Mouse (Mus musculus) forelimb bud, embryonic 11.5 days (tissue): Measurements from ENCODE around the gene Ubtd1.

ENCODE experiments used
- DNase-seq: peaks from one replicate; pipeline ENCODE4 v3.0.0-alpha.2; 2012; ENCODE audit warnings: low read depth, low spot score

Gene Ubtd1

DNA sequence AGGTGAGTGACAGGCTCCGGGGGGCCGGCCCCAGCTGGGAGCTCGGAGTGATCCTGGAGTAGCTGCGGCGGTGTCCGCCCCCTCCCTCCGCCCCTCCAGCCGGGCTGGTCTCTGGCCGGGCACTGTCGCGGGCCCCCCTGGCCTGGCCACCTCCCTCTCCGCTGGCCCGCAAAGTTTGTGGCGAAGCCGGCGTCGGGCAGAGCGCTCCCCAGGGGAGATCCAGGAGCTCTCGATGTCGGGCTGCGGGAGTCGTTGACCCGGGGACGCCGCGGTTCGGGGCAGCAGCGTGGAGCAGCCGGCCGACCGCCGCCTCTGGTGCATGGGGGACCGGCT, at the start of gene Ubtd1:
Ubtd1 (plus strand) TSS at position 169 of the 333 bp plus-strand sequence.
- no peak for DNase-seq

DNA sequence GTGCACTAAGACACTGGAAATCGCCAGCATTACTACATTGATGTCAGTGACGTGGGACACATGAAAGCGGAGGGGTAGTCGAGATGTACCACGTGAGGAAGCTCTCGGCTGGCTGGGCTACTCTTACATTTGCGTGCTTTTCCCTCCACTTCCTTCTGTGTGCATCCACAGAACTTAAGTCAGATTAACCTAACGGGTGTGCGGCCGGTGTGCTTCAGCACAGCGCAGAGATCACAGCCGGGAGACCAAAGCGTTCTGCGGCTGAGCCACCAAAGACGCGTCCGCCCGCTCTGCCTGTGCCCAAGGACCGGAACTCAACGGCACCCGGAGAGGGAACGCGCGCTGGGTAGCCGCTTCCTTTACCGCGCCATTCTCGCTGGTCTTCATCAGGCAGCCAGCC, 48.9 kb upstream of the Ubtd1 start:
- no peak for DNase-seq

DNA sequence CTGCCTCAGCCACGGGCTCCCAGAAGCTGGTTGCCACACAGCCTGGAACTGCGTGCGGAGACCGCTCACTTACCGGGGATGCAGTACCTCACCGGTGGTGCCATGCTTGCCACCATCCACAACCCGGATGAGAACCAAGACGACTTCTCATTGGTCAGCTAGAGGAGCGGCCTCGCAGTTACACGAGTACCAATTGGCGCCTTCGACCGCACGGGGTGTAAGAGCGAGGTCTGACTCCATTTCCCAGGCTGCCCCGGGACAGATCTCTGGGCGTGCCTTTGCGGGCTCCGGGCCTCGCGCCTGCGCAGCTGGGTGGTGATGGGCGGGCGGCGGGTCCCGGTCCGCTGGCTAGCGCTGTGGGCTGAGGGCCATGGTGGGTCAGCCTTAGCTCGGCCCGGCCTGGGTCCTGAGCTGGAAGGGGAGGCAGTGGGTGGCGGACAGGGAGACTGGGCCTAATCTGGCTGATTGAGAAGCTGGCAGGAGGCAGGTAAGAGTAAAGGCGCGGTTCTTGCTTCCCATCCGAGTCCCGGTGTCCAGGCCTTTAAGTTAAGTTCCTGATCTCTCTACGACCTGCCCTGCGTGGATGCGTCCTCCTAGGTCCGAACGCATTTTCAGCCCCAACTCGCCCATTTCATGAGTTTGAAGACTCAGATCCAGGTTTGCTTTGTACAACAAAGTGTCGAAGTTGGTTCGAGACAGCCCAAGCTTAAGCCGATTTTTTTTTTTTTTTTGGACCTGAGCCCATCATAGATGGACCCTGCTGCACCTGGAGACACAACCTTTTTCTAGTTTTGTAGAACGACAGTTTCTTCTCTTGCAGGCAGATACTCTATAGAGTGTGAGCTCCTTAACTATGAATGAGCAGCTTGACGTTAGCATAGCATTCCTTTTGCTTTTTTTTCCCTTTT, 48.1 kb upstream of the Ubtd1 start, which contains the start of the genes Exosc1 and Zdhhc16:
Exosc1 (minus strand) TSS at position 245 of the 908 bp plus-strand sequence.
Zdhhc16 (plus strand) TSS at position 302 of the 908 bp plus-strand sequence.
- peak; percentile 97 for DNase-seq

DNA sequence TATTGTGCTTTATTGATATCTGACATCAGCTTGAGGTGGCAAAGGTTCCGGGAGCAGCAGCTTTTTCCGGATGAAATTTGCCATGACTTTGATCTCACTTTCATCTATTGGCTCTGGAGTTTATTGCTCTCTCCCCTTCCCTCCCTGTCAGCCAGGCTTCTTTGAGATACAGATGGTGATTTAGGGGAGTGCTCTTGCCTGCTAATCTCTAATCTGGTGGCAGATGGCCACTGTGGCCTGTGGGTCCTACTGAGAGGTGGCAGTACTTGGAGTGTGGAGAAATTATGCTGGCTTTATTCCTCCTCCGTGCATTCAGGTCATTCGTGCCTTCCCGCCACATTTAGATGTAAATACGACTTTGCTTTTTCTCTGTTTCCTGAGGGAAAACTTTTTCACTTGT, 47.4 kb upstream of the Ubtd1 start:
- no peak for DNase-seq

DNA sequence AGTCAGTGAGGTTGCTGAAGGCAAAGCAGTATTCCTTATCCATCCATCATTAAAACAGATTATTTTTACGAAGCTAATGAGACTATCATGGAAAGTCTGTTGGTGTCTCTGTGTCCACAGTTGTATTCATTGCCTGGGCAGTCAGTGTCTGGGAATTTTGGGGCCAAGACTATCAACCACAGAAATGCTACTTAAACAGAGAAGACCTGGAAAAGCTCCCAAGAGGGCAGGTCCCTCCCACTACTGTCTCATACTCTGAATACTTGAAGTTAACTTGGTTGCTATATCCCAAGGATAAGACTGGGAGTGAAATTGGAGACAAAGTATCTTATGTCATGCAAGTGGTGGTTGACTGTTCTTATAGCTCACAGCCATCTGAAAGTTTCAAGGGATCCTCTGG, 45.6 kb upstream of the Ubtd1 start:
- DNase-seq = no peak

DNA sequence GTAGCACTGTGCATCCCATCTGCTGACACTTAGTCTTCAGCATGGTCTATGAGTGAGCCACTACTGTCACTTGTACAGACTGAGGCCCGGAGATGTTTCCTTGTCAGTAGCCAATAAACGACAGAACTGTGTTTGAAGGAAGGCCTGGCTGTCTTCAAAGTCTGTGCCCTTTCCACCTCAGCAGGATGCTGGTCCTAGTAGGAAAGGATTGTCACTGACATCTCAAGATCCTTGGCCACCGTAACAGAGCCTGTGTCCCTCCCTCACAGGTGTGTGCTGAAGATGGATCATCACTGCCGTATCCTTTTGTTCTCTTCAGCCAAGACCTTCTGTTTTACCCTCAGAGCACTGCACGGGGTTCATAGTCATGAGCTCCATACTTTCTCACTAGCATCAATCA, 43.0 kb upstream of the Ubtd1 start:
- DNase-seq = no peak

DNA sequence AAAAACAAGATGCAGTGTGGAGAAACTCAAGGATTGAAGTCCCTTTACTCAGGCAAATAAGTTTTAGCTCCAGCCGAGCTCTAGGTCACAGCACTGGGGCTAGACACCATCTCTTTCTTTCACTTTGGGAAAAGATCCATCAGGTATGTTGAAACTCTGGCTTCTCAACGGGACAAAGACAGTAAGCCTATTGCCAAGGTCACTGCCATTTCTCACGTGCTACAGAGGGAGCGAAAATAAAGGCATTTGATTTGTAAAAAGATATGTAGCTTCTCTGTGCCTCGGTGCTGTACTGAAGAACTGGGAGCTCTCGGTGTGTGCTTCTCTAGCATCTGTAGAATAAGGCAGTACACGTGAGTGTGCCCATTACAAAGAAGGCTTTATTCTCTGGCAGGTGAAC, 37.7 kb upstream of the Ubtd1 start:
- no peak for DNase-seq

DNA sequence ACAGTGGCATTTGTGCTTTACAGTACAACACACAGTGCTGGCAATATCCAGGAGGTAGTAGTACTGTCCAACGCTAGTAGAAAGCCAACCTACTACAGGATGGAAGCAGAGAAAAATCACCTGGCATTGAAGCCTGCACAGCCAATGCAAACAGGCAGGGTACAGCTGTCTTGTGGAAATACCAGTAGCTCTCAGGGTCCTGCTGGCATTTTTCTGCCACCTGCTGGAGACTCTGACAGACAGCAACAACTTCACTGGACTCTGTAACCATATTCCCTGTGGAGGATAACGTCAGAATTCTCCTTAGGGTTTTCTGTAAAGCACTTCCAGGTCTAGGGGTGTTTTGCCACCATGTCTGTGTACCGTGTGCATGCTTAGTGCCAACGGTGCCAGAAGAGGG, 29.3 kb upstream of the Ubtd1 start:
- no peak for DNase-seq

DNA sequence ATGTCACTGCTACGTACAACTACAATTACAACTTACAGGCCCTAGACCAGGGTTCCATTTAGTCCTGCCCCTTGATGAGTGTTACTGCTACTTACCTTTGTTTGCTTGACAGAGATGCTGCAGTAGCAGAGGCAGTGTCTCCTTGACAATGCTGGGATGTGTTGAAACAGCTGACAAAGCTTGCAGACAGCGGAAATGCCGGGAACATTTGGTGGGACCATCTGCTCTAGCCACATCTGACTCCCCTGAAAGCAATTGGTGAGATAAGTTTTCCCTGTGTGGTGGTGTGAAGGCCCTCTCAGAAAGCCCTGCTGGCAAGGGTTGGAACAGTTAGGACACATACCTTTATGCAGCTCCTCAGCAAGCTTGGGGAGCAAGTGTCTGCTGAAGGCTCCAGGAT, 28.0 kb upstream of the Ubtd1 start:
- DNase-seq = no peak

DNA sequence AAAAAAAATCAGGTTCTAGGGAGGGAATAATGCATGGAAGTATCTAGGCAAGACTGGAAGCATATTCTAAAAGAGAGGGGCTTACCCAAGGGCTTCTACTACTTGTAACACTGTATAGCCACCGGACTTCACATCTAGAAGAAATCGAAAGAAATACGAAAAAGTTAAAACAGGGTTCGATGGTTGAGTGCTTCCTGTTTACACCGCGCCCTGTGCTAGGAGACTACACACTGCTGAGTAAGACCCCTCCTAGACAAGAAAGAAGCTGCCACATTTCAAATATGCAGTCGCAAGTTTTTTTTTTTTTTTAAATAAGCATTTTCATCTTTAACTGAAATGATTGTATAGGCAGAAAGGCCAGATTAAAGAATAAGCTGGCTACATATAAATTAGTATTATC, 11.9 kb upstream of the Ubtd1 start:
- DNase-seq = no peak

DNA sequence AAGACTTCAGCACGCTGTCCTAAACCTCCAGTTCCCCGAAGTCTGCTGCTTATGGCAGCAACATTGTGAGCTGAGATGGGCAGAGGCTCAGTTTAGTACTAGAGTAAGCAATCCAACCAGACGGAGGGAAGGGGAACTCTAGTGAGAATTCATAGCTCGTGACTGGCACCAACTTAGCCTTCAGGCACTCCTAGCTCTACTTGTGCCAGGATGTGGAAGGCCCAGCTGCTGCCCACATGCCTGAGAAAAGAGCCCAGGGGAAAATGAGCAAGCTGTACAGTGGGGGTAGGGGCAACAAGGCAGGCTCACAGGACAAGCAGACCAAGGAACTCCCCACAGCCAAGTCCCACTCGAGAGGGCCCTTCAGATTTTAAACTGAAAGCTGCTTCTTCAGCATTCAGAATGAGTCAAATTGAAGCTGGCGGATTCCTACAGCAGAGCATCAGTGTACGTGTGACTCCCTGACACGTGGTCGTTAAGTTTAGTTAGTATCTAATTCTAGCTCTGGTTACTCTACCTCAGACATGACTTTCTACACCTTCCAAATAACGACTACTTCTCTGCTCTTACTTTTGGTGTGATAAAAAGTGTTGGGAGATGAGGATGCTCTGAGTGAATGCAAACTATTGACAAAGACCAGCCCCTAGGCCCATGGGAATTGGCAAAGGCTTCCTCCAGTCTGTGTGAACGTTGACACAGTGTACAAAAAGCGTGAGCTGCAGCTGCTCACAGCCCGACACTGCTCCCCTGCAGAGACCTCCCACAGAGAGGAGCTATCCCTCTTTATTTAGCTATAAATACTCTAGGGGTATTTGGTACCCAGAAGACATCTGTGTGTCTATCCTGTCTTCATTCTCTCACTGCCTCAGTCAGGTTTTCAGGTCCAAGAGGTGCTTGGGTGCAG, 7.4 kb upstream of the Ubtd1 start:
- no peak for DNase-seq

DNA sequence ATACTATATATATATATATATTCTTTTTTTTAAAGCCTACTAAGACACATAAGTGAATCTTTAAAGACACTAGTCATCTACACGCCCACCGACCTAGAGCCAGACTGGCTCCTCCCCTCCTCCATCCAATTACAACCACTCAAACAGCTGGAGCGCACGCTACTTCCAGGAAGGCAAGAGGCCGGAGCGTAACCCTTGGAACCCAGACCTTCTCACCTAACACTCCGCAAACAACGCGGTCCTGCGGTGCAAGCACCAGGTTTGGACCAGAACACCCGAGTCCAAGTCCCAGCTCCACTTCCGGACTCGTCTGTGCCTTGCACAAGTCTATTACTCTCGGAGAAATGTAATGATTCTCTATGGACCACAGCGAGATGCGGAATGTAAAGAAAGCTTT, 1.1 kb upstream of the Ubtd1 start:
- peak; percentile 61 for DNase-seq

DNA sequence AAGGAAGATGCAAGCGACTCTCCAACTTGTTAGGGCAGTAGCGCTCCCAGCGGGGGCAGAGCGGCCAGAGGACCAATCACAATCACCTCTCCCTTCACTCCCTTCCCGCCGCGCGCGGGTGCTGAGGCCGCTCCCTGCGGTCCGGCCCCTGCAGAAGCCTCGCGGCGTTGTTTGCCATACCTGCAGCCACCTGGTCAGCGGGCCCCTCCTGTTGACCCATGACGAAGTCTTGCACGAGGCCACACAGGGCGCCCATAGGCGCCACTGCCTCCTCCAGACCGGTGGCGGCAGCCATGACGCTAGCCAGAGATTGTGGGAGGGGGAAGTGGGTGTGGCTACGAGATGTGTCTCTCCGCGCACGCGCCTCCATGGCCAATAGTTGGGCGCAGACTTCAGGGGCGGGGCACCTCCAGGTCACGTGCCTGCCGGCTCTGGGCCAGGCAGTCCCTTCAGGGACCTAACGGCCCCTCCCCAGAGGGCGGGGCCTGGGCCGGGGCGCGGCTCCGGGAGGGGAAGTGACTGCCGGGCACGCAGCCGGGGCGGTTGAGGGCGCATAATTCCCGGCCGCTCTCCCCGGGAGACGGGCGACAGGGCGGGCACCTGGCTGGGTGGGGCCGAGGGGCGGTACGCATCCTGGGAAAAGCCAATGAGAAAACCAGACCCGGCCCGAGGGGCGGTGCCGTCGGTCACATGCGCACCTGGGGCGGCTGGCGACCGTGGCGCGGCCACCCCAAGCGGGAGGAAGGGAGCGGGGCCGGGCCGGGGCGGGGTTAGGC, 556 bp upstream of the Ubtd1 start, which contains the start of gene Mms19:
Mms19 (minus strand) TSS at position 339 of the 776 bp plus-strand sequence.
- DNase-seq = peak; percentile 98

DNA sequence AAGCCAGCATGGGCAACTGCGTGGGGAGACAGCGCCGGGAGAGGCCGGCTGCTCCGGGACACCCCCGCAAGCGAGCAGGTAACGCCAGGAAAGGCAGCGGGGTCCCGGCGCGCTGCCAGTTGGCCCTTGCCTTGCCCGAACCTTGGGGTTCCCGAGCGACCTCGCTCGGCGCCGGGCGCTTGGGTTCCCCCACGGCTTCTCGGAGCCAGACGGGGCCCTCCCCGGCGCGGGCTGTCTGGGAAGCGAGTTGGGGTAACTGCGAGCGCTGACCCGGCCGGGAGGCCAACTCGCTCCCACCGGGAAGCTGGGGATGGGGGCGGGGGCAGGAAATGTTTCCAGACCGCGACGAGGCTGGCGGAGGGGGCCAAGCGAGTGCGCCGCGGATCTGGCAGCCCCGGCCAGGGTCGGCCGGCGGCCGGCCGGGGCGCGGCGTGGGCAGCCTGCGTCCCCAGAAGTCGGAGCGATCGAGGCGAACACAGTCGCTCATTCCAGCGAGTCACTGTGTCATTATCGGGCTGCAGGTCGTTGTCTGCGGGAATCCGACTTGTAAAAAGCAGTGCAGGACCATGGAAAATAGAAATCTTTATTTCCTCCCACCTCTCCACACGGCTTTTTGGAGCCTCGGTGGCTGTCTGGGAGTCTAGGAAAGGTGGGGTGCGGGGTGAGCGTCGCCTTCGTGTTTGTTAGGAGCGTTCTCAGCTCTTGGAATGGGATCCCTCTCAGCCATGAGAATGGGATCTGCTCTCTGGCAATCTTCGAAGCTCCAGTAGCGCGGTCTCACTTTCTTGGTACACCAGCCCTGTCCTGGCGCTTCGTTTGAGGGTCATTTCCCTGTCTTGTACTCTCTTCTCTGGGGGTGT, 598 bp downstream of the Ubtd1 start:
- no peak for DNase-seq

DNA sequence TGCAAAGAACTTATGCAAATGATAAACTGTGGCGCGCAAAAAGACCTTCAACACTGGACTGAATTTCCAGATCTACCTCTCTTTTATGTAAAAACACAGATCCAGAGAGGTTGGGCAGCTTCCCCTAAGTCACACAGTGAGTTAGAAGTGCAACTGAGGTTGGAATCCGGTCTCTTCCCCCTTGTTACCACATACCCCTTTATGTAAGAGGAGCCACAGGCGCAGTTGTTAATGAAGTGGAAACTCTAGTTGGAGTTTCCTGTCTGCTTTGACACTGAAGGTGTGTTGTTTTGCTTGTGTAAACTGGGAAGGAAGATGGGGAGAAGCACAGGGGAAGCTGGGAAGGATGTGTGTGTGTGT, 1.2 kb downstream of the Ubtd1 start:
- DNase-seq = no peak

DNA sequence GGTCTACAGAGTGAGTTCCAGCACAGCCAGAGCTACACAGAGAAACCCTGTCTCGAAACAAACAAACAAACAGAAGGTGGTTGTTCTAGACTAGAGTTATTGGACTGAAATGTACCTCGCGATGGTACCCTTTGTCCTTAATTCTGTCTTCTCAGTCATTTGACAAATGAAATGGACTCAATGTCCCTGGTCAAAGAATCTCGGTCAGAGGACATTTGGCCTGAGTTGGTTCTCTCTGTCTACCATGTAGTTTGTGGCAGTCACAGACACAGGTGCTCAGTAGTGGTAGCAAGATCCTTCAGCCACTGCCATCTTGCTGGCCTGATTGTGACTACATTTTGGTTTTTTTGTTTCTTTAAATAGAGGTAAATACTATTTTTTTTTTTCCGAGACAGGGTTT, 4.4 kb downstream of the Ubtd1 start:
- no peak for DNase-seq

DNA sequence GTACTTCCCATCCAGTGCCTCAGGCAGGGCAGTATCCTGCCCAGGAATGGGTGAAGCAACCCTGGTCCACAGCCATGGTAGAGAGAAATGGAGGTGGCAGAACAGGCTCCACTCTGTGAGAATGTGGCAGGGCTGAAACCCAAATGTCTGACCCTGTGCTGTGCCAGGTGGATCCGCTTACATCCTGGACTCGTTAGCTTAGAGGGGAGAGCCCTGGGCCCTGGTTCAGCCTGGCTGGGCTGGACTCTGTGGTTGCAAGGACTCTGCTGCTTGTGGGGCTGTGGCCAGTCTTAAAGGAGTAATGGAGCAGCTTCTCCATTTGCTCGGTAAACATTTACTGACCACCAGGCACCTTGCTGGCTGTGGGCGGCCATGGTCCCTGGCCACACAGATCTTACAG, 5.6 kb downstream of the Ubtd1 start:
- no peak for DNase-seq

DNA sequence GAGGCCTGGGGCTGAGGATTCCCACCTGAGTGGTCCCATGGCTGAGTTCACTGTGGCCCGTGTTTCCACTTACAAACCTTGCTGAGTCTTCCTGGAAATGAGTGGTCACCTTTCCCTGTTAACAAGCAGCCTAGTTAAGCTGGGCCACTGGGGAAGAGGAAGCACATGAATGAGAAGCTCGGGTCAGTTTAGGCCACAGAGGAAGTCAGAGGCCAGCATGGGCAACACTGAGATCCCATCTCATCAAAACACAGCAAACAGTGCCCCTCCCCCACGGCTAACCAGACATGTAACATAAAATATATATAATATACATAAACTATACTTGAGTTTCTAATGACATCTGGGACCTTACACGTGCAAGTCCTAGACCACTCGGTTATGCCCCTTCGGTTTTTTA, 8.2 kb downstream of the Ubtd1 start:
- DNase-seq = no peak

DNA sequence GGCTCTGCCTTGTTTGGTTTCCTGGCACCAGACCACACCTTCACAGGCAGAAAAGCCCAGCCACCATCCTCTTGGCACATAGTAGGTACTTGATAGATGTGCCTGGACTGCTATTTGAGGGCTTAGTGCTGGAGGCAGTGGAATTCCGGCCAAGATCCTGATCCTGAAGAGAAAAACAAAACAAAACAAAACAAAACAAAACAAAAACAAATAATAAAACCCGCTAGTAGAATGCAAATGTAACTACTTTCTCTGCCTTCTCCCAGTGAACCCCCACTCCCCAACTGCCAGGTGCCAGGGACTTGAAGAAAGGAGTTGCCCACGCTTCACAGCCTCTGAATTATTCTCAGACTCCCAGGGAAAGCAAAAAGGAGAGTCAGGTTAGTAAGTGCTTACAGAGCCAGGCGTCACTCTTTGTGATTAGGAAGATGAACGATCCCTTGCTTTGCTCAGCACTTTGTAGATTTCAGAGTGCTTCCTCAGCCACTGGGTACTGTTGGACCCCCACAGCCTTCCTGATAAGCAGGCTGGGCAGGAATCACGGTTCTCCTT, 10.4 kb downstream of the Ubtd1 start:
- no peak for DNase-seq

DNA sequence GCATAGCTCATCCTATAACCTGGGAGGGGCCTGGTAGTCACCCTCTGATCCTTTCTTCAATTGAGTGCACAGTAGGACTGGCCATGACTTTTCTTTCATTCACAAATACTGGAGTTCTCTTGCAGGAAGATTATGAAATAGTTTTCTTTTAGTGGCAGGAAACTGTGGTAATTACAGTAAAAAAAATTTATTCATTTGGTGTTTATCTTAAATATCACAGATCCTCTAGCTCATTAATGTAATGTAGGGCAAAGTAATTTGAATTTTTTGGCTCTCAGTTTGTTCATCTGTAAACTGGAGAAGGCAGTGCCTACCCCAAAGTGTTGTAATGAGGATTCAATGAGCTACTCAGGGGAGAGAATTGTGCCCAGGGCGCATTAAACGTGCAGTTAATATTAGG, 11.4 kb downstream of the Ubtd1 start:
- DNase-seq = no peak

DNA sequence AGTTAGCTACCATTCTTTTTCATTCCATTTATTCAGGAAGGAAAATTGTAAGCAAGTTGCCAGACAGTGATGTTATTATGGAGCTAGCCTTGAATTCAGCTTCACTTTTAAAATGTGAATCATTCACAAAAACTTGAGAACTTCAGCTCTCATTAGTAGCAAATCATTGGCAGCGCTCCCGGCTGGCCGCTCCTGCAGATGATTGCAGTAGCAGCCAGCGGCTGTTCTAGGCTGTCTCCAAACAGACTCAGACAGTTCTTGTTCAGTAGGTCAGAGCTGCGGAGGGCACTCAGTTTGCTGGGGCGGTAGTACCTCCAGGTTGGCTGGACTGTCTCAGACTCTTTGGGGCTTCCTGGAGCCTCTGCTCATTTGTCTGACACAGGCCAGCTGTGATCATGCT, 11.9 kb downstream of the Ubtd1 start:
- DNase-seq = no peak
